Mouse (Mus musculus) layer of hippocampus, postnatal 25 days (tissue): Measurements from ENCODE around the gene Add1. TPM values are rescaled to one million over a fixed set of nuclear protein-coding genes. Genes with fewer than 3 reads are reported as not detected.

Experiments
- DNase-seq, 2 experiments: peaks; one replicate each; pipeline ENCODE4 v3.0.0; 2022; ENCODE audit warnings: mixed read lengths in 2 of 2, low spot score in 1 of 2; ENCODE audit errors: extremely low spot score in 1 of 2
- microRNA-seq, 2 experiments: library from miRNA; unstranded; fragments of <30 nt; microRNA quantifications; one replicate each; pipeline ENCODE4 v1.2.0; 2021
- total RNA-seq, 2 experiments: library from RNA; stranded (reverse); gene quantifications; 2 replicates each; pipeline ENCODE4 v1.2.3; 2021

Add1 gene
- total RNA-seq, 2 experiments from 2014 or later = 452 to 468 TPM

DNA sequence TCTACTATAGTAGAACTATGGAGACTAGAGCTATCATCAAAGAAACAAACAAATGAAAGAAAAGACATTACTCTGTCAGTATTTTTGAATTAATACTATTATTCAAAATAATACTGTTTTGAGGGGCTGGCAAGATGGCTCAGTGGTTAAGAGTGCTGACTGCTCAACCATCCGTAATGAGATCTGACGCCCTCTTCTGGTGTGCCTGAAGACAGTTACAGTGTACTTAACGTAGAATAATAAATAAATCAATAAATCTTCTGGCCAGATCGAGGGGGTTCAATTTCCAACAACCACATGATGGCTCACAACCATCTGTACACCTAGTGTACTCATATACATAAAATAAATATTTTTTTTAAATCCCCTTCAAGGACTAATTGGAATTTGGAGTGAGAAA, 88.4 kb downstream of the Add1 start:
- no peak for DNase-seq

DNA sequence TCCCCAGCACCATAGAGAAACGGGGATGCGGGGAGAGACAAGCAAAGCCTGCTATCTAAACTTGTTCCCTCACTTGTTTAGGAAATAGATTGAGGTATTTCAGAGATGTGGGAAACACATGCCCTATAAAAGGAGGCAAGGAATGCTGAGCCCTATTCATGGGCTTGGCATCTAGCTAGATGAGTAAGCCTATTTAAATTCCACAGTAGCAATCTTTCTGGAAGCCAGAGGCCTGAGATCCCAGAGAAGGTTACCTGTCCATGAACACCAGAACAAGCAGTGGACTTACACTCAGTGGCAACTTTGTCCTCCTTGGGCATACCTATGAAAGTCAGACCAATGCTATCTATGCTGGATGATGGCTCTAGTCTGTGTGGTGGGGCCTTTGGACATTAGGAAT, 89.8 kb downstream of the Add1 start:
- no peak for DNase-seq

DNA sequence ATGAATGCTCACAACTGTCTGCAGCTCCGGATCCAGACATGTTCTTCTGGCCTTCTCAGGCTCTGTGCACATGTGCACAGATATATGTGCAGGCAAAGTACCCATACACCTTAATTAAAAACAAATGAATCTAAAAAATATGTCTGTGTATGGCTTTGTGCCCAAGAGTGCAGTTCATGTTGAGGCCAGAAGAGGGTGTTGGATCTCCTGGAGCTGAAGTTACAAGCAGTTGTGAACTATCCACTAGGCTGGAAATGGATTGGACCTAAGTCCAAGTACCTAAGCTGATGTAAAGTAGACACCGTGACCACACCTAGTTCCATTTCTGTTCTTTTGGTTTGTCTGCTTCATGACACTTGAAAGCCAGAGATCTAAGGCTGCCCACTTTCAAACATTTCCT, 96.0 kb downstream of the Add1 start:
- no peak for DNase-seq

DNA sequence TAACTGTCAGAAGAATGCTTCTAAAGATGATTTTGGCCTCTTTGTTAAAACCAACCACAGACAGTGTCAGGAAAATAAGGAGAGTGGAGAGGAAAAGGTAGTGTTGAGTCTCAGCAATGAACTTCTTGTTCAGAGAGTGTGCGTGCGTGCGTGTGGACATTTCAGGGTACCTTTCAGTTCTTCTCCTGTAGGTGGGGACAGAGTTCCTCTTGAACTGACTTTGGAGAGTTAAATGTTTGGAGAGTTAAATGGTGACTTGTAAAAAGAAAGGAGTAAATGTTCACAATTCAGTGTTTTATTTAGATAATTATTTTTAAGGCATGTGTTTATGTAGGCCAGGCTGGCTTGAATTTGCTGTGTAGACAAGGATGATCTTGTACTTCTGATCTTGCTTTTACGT, 96.8 kb downstream of the Add1 start:
- no peak for DNase-seq

Small RNAs within 50 kb of the gene (microRNA-seq; reads per million reads assigned to microRNA genes)
- gene Mir7036b = 0.80 to 2.0 reads per million in 2 experiments

Other genes starting within 250 kb of the Add1 start
- gene Rnf4, start 237.4 kb upstream of the Add1 start, total RNA-seq = 10 to 100 TPM; 74.7 to 80.3 TPM
- 10 to 100 TPM; 37.0 to 42.2 TPM for gene Fam193a, start 203.7 kb upstream of the Add1 start, total RNA-seq
- 10 to 100 TPM; 19.2 to 30.8 TPM for gene Tnip2, start 59.7 kb upstream of the Add1 start, total RNA-seq
- gene Sh3bp2, start 47.8 kb upstream of the Add1 start, total RNA-seq = 1 to 10 TPM; 3.7 to 7.5 TPM
- 10 to 100 TPM; 38.2 to 42.7 TPM for gene Mfsd10, start 63.5 kb downstream of the Add1 start, total RNA-seq
- gene Nop14, start 86.5 kb downstream of the Add1 start, total RNA-seq = 10 to 100 TPM; 13.1 to 15.0 TPM
- gene Grk4, start 86.7 kb downstream of the Add1 start, total RNA-seq = 1 to 10 TPM; 5.6 to 6.6 TPM
- gene Htt, start 188.1 kb downstream of the Add1 start, total RNA-seq = 10 to 100 TPM; 73.0 to 85.5 TPM